Mouse (Mus musculus) hindbrain, embryonic 13.5 days (tissue): ENCODE measurements around the gene Mycl. TPM values are rescaled to one million over a fixed set of nuclear protein-coding genes. Genes with fewer than 3 reads are reported as not detected.
"Not testable (repeated sequence)": the region's sequence is repeated elsewhere in the genome, so short reads cannot be mapped to it uniquely, and the experiment has no call there.

Experiments used
- ATAC-seq: fragments of 200-750 bp; cut with Nextera tagmentation; 2 replicates; pipeline ENCODE4 v1.8.0; 2017; ENCODE audit warnings: moderate TSS enrichment; ENCODE audit not compliant: low FRiP score
- H3K27ac ChIP-seq: fragments of 300-500 bp; sonication (generic); 2 replicates; pipeline ENCODE4 v1.5.1; 2015; ENCODE audit warnings: inconsistent platforms, mild to moderate bottlenecking, moderate library complexity
- H3K27me3 ChIP-seq: fragments of 300-500 bp; sonication (generic); 2 replicates; pipeline ENCODE4 v1.6.1; 2015; ENCODE audit warnings: mild to moderate bottlenecking, inconsistent platforms
- H3K36me3 ChIP-seq: fragments of 300-500 bp; sonication (generic); 2 replicates; pipeline ENCODE4 v1.6.1; 2015; ENCODE audit warnings: mild to moderate bottlenecking, inconsistent platforms
- H3K4me1 ChIP-seq: fragments of 300-500 bp; sonication (generic); replicated peaks from 2 replicates; pipeline ENCODE4 v1.6.1; 2015; ENCODE audit warnings: inconsistent platforms
- H3K4me2 ChIP-seq: fragments of 300-500 bp; sonication (generic); 2 replicates; pipeline ENCODE4 v1.6.1; 2015; ENCODE audit warnings: inconsistent platforms, mild to moderate bottlenecking, moderate library complexity
- H3K4me3 ChIP-seq: fragments of 300-500 bp; sonication (generic); 2 replicates; pipeline ENCODE4 v1.5.1; 2015; ENCODE audit warnings: mild to moderate bottlenecking, inconsistent platforms
- H3K9ac ChIP-seq: fragments of 300-500 bp; sonication (generic); 2 replicates; pipeline ENCODE4 v1.6.1; 2015; ENCODE audit warnings: mild to moderate bottlenecking, inconsistent platforms
- H3K9me3 ChIP-seq: fragments of 300-500 bp; sonication (generic); 2 replicates; pipeline ENCODE4 v1.6.1; 2016; ENCODE audit warnings: inconsistent platforms
- WGBS: fragments of 180-500 bp; shearing (Covaris S2); methylation state at CpG from one replicate; pipeline ENCODE4 v1.1.7; 2015; 5-methylcytosine and 5-hydroxymethylcytosine counted together
- polyA plus RNA-seq: library from polyadenylated mRNA; unstranded; fragments of >200 nt; fragmentation: Nextera tagmentation; extraction: Ambion mirVana; gene quantifications from 2 replicates; pipeline ENCODE4 v1.2.1, GENCODE M21; 2015

The Mycl gene
- polyA plus RNA-seq, 1 experiment from 2014 or later = 75.9 TPM

DNA sequence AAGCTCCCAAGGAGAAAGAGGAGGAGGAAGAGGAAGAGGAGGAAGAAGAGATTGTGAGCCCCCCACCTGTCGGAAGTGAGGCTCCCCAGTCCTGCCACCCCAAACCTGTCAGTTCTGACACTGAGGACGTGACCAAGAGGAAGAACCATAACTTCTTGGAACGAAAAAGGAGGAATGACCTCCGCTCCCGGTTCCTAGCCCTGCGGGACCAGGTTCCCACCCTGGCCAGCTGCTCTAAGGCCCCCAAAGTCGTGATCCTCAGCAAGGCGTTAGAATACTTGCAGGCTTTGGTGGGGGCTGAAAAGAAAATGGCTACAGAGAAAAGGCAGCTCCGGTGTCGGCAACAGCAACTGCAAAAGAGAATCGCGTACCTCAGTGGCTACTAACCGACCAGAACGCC is 4.7 kb downstream of the Mycl start:
- H3K36me3 ChIP-seq = peaks cover 25% of the 10 kb centered on the region
- peak overlapping the region; percentile 77 for H3K9ac ChIP-seq
- H3K4me3 ChIP-seq = peak overlapping the region; percentile 87
- peak overlapping the region; percentile 83 for H3K4me2 ChIP-seq
- H3K27me3 ChIP-seq = no peaks in the 10 kb centered on the region
- no peaks in the 10 kb centered on the region for H3K9me3 ChIP-seq
- no peak for ATAC-seq
- peak overlapping the region; percentile 94 for H3K27ac ChIP-seq
- 28% methylated on average over 14 of the region's 14 CpGs for WGBS
- peaks cover 59% of the 10 kb centered on the region for H3K4me1 ChIP-seq

DNA sequence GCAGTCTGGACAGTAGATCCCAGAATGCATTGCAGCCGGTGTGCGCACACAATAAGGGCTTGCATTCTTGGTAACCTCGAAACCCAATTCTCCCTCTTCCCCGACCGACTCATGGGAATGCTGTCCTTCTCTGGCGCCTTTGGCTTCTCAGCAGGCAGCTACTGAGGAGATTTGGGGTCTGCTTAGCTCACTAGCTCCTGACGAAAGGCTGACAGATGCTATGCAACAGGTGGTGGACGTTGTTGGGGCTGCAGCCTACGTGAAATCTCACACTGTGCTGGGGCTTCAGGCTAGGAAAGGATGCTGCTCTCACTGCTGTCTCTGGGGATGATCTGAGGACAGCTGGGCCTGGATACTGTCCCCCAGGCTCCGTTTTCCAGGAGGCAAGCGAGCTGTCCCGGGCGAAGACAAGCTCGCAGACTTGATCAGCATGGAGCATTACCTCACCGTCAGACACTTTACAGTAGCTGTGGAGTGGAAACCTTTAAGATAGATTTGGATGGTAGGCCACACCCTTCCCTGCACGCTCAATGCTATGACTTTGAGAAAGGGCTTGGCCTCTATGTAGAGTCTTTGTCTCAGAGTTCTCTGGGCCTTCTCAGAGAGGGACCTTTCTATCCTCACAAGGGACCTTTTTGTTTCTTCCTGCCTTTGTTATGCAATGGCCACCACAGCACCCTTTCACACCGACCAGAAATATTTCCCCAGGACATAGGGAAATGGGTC is 5.3 kb downstream of the Mycl start:
- Histone ChIP-seq H3K9me3 (no peaks in the 10 kb centered on the region), H3K9ac (peak overlapping the region; percentile 46; the same call in 1 of the 2 replicates), H3K4me3 (peak overlapping the region; percentile 87; the same call in 1 of the 2 replicates), H3K4me1 (peaks cover 56% of the 10 kb centered on the region), H3K36me3 (peaks cover 25% of the 10 kb centered on the region), H3K27ac (peak overlapping the region; percentile 94), H3K4me2 (peak overlapping the region; percentile 83), H3K27me3 (no peaks in the 10 kb centered on the region)
- WGBS = 11% methylated on average over 17 of the region's 17 CpGs
- no peak for ATAC-seq

DNA sequence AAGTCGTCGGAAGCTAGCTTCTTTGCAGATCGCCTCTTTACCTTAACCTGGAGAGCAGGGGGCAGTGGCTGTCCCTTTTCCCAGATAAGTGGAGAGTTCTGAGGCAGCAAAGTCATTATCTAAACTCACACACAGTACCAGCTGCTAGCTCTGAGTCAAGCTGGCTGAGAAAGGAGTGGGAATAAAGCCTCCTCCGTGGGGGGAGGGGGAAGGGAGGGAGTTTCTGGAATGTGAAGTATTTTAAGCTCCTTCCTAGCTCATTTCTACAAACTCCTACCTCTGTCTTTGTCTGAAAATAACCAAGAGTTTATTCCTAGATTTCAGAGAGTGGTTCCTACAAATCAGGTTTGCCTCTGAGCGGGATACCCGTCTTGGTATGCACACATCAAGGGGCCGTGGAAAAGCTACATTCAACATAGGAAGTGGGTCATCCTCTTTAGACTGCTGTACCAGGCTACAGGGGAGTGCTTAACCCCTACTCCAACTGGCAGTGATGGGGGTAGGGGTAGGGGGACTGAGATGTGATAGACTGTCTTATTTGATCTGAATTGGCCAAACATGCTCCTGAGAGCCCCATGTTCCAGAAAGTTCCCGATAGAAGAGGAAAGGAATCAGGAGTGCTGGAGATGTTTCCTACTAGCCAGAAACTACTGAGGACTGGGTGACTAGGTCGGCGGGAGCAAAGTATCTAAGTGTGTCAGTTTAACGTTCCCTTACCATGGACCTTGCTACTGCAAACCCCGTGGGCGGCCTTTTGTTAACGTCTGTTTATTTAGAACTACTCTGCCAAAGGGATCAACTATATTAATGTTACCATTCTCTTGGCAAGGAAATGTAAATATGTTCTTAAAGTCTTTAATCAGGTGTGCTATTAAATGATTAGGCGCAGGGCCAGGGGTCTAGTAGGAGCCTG is 9.9 kb downstream of the Mycl start:
- Histone ChIP-seq H3K4me3 (no peak overlapping the region), H3K9ac (no peak overlapping the region), H3K36me3 (peaks cover 23% of the 10 kb centered on the region), H3K27ac (no peak overlapping the region), H3K27me3 (no peaks in the 10 kb centered on the region), H3K9me3 (no peaks in the 10 kb centered on the region), H3K4me1 (peaks cover 25% of the 10 kb centered on the region), H3K4me2 (no peak overlapping the region)
- no peak for ATAC-seq
- 51% methylated on average over 15 of the region's 15 CpGs for whole genome bisulfite sequencing

DNA sequence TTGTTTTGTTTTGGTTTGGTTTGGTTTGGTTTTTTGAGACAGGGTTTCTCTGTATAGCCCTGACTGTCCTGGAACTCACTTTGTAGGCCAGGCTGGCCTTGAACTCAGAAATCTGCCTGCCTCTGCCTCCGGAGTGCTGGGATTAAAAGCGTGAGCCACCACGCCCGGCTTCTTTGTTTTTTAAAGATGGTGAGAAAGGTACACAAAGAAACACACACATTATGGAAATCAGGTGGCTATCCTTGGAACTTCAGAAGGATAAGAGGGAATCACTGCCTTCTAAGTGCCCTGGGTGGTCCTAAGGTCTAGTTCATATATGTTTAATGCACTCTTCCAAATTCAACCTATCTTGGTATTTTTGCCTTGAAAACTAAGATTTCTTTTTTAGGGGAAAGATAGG is 17.0 kb downstream of the Mycl start:
- H3K27me3 ChIP-seq, H3K9ac ChIP-seq, H3K9me3 ChIP-seq, H3K4me3 ChIP-seq, H3K36me3 ChIP-seq, ATAC-seq, H3K4me2 ChIP-seq: not testable (repeated sequence)
- H3K27ac ChIP-seq = peak overlapping the region; percentile 99
- WGBS = 83% methylated on average over 4 of the region's 4 CpGs
- H3K4me1 ChIP-seq = peaks cover 43% of the 10 kb centered on the region

DNA sequence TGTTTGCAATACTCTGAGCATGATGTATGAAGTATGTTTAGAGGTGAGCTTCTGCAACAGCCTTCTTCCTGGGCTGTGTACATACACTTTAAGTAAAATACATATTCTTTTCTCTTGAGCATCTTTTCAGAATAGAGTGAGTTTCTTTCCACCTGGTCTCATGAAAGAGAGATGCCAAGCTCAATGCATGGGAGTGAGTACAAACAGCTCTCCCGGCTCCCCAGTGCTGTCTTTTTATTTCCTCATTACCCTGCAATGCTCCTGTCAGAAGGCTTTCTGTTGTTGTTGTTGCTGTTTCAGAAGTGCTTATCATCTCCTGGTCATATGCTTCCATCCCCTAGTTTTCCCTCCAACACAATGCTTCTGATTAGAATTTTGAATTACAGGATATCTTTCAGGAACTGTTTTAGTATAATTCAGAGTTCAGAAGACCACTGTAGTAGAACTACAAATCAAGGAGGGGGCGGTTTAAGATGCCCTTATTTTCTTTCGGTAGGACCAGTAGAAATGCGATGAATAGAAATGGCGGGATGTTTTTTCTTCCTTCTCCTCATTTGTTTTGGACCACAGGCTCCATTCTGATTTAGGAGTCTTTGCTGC is 18.0 kb downstream of the Mycl start:
- WGBS = 18% methylated on average over 5 of the region's 5 CpGs
- Histone ChIP-seq H3K9ac (peak overlapping the region; percentile 58), H3K4me1 (peaks cover 52% of the 10 kb centered on the region), H3K27me3 (no peaks in the 10 kb centered on the region), H3K9me3 (no peaks in the 10 kb centered on the region), H3K4me2 (peak overlapping the region; percentile 48), H3K36me3 (no peaks in the 10 kb centered on the region), H3K4me3 (peak overlapping the region; percentile 7; the same call in 1 of the 2 replicates), H3K27ac (peak overlapping the region; percentile 99)
- 0 out of 2 replicates have a peak, but pooled peaks have one; percentile 5 for ATAC-seq

DNA sequence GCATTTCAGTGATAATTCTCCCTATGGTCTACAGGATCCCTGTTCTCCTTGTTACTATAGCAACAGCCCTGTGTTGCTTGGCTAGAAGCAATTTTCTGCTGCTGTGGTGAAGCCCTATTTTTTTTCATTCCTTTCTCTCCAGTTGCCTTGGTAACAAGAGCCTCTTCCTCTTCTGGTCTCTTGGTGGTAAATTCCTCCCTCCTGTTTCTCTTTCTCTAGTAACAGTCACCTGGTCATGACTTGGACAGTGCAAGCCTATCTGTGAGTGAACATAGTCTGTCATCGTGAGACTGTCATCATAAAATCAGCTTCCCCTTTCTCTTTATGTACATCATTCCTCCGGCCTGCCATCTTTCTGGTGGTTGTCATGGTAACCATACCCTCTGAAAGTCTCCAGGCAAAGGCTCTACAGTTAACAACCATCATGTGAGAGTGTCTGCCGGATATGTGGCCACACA is 18.5 kb downstream of the Mycl start:
- H3K27me3 ChIP-seq = no peaks in the 10 kb centered on the region
- 9% methylated on average over 3 of the region's 3 CpGs for WGBS
- peak overlapping the region; percentile 48 for H3K4me2 ChIP-seq
- H3K4me3 ChIP-seq = peak overlapping the region; percentile 7; the same call in 1 of the 2 replicates
- H3K9ac ChIP-seq = peak overlapping the region; percentile 58; the same call in 1 of the 2 replicates
- peak overlapping the region; percentile 99 for H3K27ac ChIP-seq
- H3K9me3 ChIP-seq = no peaks in the 10 kb centered on the region
- peak; percentile 82 for ATAC-seq
- peaks cover 57% of the 10 kb centered on the region for H3K4me1 ChIP-seq
- H3K36me3 ChIP-seq = no peaks in the 10 kb centered on the region

DNA sequence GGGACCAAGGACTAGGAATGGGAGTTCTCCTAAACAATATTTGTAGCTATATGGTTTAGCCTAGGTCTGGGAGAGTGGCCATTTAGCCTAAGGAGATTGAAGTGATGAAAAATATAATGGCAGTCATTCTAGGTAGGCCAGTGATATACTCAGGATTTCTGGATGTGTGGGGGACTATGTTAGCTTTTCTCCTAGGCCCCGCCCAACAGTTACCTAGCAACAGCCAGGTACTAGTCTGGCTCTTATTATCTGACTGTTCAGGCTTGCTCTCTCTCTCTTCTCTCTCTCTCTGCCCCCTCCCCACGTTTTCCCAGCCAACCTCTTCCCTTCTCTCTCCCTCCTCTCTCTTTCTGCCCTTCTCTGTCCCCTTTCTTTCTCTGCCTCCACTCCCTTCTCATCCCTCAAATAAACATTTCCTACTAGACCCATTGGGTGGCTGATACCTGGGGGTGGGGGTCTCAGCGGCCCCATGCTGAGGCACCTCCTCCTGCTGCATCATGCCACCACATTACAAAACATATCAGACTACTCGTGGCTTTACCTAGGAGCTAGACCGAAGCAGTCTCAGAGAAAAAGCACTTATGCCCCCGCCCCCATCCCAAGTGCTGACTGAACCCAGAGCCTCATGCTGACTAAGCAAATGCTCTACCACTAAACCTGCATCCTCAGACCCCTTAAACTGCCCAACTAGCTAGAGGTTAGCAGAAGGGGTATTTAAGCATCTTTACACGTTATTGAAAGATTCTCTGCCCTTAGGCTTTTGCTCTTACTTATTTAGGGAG is 19.2 kb downstream of the Mycl start:
- H3K4me3 ChIP-seq = no peak overlapping the region
- no peaks in the 10 kb centered on the region for H3K9me3 ChIP-seq
- H3K4me2 ChIP-seq = peak overlapping the region; percentile 48
- no peaks in the 10 kb centered on the region for H3K27me3 ChIP-seq
- peak overlapping the region; percentile 99 for H3K27ac ChIP-seq
- H3K36me3 ChIP-seq = no peaks in the 10 kb centered on the region
- peaks cover 63% of the 10 kb centered on the region for H3K4me1 ChIP-seq
- peak overlapping the region; percentile 47 for H3K9ac ChIP-seq
- 21% methylated on average over 7 of the region's 7 CpGs for WGBS
- ATAC-seq = peak; percentile 46

DNA sequence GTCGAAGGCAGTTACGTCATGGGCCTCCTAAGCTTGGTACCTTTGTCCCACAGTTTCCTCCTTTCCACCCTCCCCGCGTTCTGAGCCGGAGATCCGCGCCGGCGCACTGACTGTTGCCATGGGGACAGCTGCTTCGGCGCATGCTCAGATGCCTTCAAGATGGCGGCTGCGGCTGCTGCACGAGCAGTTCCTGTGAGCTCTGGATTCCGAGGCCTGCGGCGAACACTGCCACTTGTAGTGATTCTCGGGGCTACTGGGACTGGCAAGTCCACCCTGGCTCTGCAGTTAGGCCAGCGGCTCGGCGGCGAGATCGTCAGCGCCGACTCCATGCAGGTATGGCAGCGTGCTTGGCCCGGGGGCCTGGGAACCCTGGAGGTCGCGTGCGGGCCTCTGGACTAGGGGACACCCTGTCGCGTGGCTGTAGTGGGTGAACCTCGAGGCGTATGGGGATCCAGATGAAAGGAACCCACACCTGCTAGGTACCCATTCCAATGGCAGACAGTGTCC is 21.1 kb downstream of the Mycl start, which contains the start of gene Trit1:
Gene Trit1 (plus strand): TSS at position 147 of the 507 bp plus-strand sequence.
- peak within 1 kb of the TSS; percentile 94 for H3K4me3 ChIP-seq
- H3K27me3 ChIP-seq = no peaks in the 10 kb centered on the region
- peak within 1 kb of the TSS; percentile 93 for H3K9ac ChIP-seq
- peaks cover 71% of the 10 kb centered on the region for H3K4me1 ChIP-seq
- ATAC-seq = peak; percentile 85
- H3K4me2 ChIP-seq = peak within 1 kb of the TSS; percentile 91
- H3K9me3 ChIP-seq = no peaks in the 10 kb centered on the region
- no peaks in the 10 kb centered on the region; the same call in 1 of the 2 replicates for H3K36me3 ChIP-seq
- H3K27ac ChIP-seq = peak within 1 kb of the TSS; percentile 99
- WGBS = 0% methylated on average over 34 of the region's 34 CpGs

DNA sequence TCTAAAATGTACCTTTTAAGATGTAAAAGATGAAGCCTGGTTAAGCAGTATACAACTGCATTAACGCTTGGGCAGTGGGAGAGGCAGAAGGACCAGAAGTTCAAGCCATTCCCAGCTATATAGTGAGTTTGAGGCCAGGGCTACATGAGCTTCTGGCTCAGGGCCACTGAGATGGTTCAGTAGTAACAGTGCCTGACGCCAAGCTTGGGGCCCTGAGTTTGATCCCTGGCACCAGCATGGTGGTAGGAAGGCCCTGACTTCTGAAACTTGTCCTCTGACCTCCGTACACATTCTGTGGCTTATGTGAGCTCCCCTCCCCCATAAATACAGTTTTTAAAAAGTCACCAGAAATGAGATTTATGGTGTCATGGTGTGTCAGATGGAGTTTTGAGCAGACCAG is 26.1 kb downstream of the Mycl start:
- H3K9me3 ChIP-seq = no peaks in the 10 kb centered on the region
- 98% methylated on average over 3 of the region's 3 CpGs for WGBS
- no peak for ATAC-seq
- H3K27ac ChIP-seq = no peak overlapping the region
- no peak overlapping the region for H3K4me3 ChIP-seq
- H3K27me3 ChIP-seq = no peaks in the 10 kb centered on the region
- H3K4me2 ChIP-seq = no peak overlapping the region
- H3K4me1 ChIP-seq = peaks cover 50% of the 10 kb centered on the region
- H3K9ac ChIP-seq = no peak overlapping the region
- H3K36me3 ChIP-seq = peaks cover 6% of the 10 kb centered on the region

DNA sequence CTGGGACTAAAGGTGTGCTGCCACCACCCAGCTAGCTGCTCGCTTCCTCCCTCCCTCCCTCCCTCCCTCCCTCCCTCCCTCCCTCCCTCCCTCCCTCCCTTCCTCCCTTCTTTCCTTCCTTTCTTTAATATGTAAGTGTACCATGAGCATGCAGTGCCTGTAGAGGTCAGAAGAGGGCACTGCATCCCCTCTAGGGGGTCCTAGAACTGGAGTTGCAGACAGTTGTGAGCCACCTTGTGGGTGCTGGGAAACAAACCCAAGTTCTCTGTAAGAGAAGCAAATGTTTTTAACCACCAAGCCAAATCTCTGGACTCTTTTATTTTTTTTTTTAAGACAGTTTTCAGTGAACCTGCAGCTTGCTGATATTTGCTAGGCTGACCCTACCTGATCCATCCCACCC is 27.4 kb downstream of the Mycl start:
- Histone ChIP-seq H3K27ac (no peak overlapping the region), H3K9me3 (no peaks in the 10 kb centered on the region), H3K36me3 (peaks cover 13% of the 10 kb centered on the region), H3K9ac (no peak overlapping the region), H3K4me3 (no peak overlapping the region), H3K4me2 (no peak overlapping the region), H3K4me1 (peaks cover 41% of the 10 kb centered on the region), H3K27me3 (no peaks in the 10 kb centered on the region)
- no peak for ATAC-seq
- WGBS = no CpG with 5 or more reads among the region's 1 CpGs

DNA sequence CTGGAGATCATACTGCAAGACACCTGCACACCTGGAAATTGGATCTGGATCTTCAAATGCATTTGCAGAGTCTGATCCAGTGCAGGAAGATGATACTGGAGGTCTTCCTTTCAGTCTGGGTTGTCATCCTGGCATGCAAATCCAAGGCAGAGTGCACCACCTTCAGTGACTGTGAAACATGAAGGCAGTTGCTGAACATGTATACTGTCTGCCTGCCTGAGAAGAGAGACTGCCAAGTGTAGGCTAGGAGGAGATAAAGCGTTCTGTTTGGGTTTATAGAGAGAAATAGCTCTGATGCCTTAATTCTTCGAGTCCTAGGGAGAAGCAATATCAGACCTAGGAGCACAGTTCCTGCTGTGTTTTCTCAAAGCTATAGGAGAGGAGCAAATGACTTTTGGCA is 30.0 kb downstream of the Mycl start:
- 79% methylated on average over 2 of the region's 2 CpGs for WGBS
- Histone ChIP-seq H3K4me3 (no peak overlapping the region), H3K36me3 (peaks cover 14% of the 10 kb centered on the region), H3K27me3 (no peaks in the 10 kb centered on the region), H3K9ac (no peak overlapping the region), H3K4me2 (no peak overlapping the region), H3K4me1 (peaks cover 20% of the 10 kb centered on the region), H3K9me3 (no peaks in the 10 kb centered on the region), H3K27ac (peak overlapping the region; percentile 36)
- no peak for ATAC-seq
